Mouse (Mus musculus) midbrain, embryonic 16.5 days (tissue): ENCODE data around the gene Lrrc23. TPM values are rescaled to one million over a fixed set of nuclear protein-coding genes. Genes with fewer than 3 reads are reported as not detected.
A peak's percentile ranks its signal among the peaks of the same experiment; 100 is the strongest.

ENCODE experiments used
- ATAC-seq: fragments of 200-750 bp; cut with Nextera tagmentation; 2 replicates; pipeline ENCODE4 v1.8.0; 2017; ENCODE audit warnings: moderate TSS enrichment
- H3K27ac ChIP-seq: fragments of 300-500 bp; sonication (generic); 2 replicates; pipeline ENCODE4 v1.5.1; 2014; ENCODE audit warnings: mild to moderate bottlenecking, low read length, mixed read lengths
- H3K27me3 ChIP-seq: fragments of 300-500 bp; sonication (generic); 2 replicates; pipeline ENCODE4 v1.6.1; 2014; ENCODE audit warnings: low read depth, low read length, mixed read lengths; ENCODE audit not compliant: control insufficient read depth, insufficient read depth
- H3K36me3 ChIP-seq: fragments of 300-500 bp; sonication (generic); 2 replicates; pipeline ENCODE4 v1.6.1; 2014; ENCODE audit warnings: mild to moderate bottlenecking, low read length, moderate library complexity, mixed read lengths; ENCODE audit not compliant: control insufficient read depth, insufficient read depth
- H3K4me1 ChIP-seq: fragments of 300-500 bp; sonication (generic); 2 replicates; pipeline ENCODE4 v1.6.1; 2014; ENCODE audit warnings: mild to moderate bottlenecking, low read length, mixed read lengths; ENCODE audit not compliant: control insufficient read depth, insufficient read depth
- H3K4me2 ChIP-seq: fragments of 300-500 bp; sonication (generic); 2 replicates; pipeline ENCODE4 v1.6.1; 2014; ENCODE audit warnings: mild to moderate bottlenecking, low read length, mixed read lengths
- H3K4me3 ChIP-seq: fragments of 300-500 bp; sonication (generic); 2 replicates; pipeline ENCODE4 v1.5.1; 2014; ENCODE audit warnings: low read depth, mild to moderate bottlenecking, low read length, moderate library complexity, mixed read lengths
- H3K9ac ChIP-seq: fragments of 300-500 bp; sonication (generic); 2 replicates; pipeline ENCODE4 v1.6.1; 2014; ENCODE audit warnings: low read depth, low read length, mixed read lengths
- H3K9me3 ChIP-seq: fragments of 300-500 bp; sonication (generic); replicated peaks from 2 replicates; pipeline ENCODE4 v1.6.1; 2014; ENCODE audit warnings: mild to moderate bottlenecking, low read length, mixed read lengths; ENCODE audit not compliant: control insufficient read depth, poor library complexity, severe bottlenecking
- WGBS: fragments of 180-500 bp; shearing (Covaris S2); extraction: QIAGEN DNeasy Blood & Tissue Kit; methylation state at CpG from one replicate; pipeline ENCODE4 v1.1.7; 2014; 5-methylcytosine and 5-hydroxymethylcytosine counted together
- polyA plus RNA-seq: library from polyadenylated mRNA; unstranded; fragments of >200 nt; fragmentation: Nextera tagmentation; extraction: Ambion mirVana; gene quantifications from 2 replicates; pipeline ENCODE4 v1.2.1, GENCODE M21; 2015

Lrrc23 gene
- polyA plus RNA-seq, 1 experiment from 2014 or later, result 5.7 TPM

- peak overlapping the region; percentile 68 for H3K4me3 ChIP-seq
- peaks cover 18% of the 10 kb centered on the region for H3K4me1 ChIP-seq
- H3K9ac ChIP-seq, result peak overlapping the region; percentile 84
- H3K27me3 ChIP-seq, result no peaks in the 10 kb centered on the region
- H3K4me2 ChIP-seq, result peak overlapping the region; percentile 77
- H3K27ac ChIP-seq, result peak overlapping the region; percentile 19
- no peaks in the 10 kb centered on the region for H3K9me3 ChIP-seq
- 20% methylated on average over 19 of the region's 19 CpGs for WGBS
- ATAC-seq, result 0 out of 2 replicates have a peak, but pooled peaks have one; percentile 8
- no peaks in the 10 kb centered on the region for H3K36me3 ChIP-seq
Observed at GRCm38 (mm10) chr6:124767920-124768703, 11.4 kb downstream of the Lrrc23 start.

DNA sequence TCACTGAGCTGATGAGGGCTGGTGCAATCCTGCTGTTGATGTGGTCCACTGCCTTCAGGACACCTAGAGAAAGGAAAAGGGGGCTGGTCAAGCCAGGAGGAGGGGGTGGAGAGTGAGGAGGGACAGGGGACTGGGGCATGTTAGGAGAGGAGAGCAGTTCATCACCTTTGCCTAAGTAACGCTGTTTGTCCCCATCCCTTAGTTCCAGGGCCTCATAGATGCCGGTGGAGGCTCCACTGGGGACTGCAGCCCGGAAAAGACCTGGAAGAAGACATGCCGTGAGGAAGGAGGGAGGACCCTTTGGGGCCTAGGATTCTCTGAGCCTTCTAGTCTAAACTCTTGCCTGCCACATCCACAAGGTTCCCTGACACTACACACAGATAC, 12.0 kb downstream of the Lrrc23 start:
- 13% methylated on average over 4 of the region's 4 CpGs for WGBS
- H3K9ac ChIP-seq, result peak overlapping the region; percentile 44
- no peaks in the 10 kb centered on the region for H3K9me3 ChIP-seq
- H3K27ac ChIP-seq, result peak overlapping the region; percentile 19
- H3K4me1 ChIP-seq, result peaks cover 18% of the 10 kb centered on the region
- no peaks in the 10 kb centered on the region for H3K27me3 ChIP-seq
- H3K4me2 ChIP-seq, result peak overlapping the region; percentile 77
- peaks cover 3% of the 10 kb centered on the region; the same call in 1 of the 2 replicates for H3K36me3 ChIP-seq
- peak overlapping the region; percentile 68; the same call in 1 of the 2 replicates for H3K4me3 ChIP-seq
- no peak for ATAC-seq

GRCm38 (mm10) chr6:124765951-124766350, 13.6 kb downstream of the Lrrc23 start:
- no peak overlapping the region for H3K9ac ChIP-seq
- peaks cover 18% of the 10 kb centered on the region for H3K4me1 ChIP-seq
- H3K27me3 ChIP-seq, result no peaks in the 10 kb centered on the region
- H3K4me2 ChIP-seq, result no peak overlapping the region
- 86% methylated on average over 7 of the region's 7 CpGs for WGBS
- no peak overlapping the region for H3K4me3 ChIP-seq
- H3K36me3 ChIP-seq, result peaks cover 4% of the 10 kb centered on the region; the same call in 1 of the 2 replicates
- H3K9me3 ChIP-seq, result no peaks in the 10 kb centered on the region
- no peak for ATAC-seq
- H3K27ac ChIP-seq, result no peak overlapping the region

DNA sequence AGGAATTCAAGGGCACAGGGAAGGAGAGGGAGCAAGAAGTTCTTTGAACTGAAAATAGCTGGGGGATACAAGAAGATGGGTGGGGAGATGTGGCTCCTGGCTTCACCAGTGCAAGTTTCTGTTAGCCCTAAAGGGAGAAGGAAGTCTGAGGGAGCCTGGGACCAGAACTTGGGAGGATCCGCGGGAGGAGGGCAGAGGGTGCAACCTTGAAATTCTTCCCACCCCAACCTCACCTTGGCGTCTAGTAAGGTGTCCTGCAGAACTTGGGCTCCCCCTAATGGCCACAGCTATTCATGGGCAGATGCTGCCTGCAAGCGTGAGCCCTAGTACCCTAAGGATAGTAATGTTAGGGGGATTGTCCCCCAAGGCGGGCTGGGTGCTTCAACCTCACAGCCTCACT, 20.3 kb downstream of the Lrrc23 start:
- H3K27me3 ChIP-seq, result no peaks in the 10 kb centered on the region
- no peak overlapping the region for H3K9ac ChIP-seq
- peaks cover 4% of the 10 kb centered on the region; the same call in 1 of the 2 replicates for H3K36me3 ChIP-seq
- no peak overlapping the region for H3K4me3 ChIP-seq
- H3K4me2 ChIP-seq, result no peak overlapping the region
- 3% methylated on average over 5 of the region's 5 CpGs for WGBS
- ATAC-seq, result no peak
- no peaks in the 10 kb centered on the region for H3K9me3 ChIP-seq
- peak overlapping the region; percentile 95 for H3K27ac ChIP-seq
- H3K4me1 ChIP-seq, result peaks cover 26% of the 10 kb centered on the region

GRCm38 (mm10) chr6:124758849-124759232, 20.7 kb downstream of the Lrrc23 start:
- 54% methylated on average over 2 of the region's 2 CpGs for WGBS
- Histone ChIP-seq H3K9me3 (no peaks in the 10 kb centered on the region), H3K4me1 (peaks cover 30% of the 10 kb centered on the region), H3K27me3 (no peaks in the 10 kb centered on the region), H3K27ac (peak overlapping the region; percentile 95), H3K36me3 (peaks cover 4% of the 10 kb centered on the region; the same call in 1 of the 2 replicates), H3K4me3 (no peak overlapping the region), H3K4me2 (peak overlapping the region; percentile 8; the same call in 1 of the 2 replicates), H3K9ac (peak overlapping the region; percentile 8; the same call in 1 of the 2 replicates)
- ATAC-seq, result no peak

DNA sequence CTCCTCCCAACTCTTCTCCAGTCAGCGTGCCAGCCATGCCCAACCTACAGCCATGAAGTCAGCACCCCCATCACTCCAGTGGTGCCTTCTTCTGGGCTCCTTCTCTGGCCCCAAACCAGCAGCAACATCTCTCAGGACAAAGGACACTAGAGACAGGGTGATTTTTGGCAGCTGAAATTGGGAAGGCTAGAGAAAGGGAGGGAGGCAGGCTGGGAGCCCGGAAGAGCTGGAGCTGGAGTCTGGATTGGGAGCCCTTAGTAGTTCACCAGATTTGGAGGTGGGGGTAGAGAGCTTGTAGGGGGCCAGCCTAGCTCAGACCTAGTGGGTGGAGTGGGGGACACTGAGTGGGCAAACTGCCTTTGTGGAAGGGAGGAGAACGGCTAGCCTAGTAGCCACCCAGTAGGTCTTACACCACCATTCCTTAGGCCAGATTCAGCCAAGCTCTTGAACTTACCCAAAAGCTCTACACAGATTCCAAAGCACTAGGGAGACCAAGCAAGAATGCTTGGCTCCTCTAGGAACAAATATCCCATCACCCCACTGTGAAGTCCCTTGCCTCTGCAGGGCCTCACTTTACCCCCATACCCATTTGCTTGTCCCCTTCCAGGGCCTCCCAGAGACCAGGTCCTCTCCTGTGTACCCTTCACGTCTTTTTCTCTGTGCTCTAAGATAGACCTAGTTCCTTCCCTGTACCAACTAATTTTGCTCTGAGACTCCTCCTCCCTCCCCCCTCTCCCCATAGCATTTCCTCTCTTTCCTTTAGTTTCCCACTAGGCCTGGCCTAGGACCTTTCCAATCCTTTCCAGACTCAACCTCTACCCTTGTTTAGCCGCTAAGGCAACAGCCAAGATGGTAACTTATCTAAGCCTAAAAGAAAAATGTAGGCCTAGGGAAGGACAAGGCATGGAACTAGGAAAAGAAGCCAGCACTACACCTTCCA, 21.3 kb downstream of the Lrrc23 start:
- H3K4me1 ChIP-seq, result peaks cover 37% of the 10 kb centered on the region
- peak overlapping the region; percentile 84 for H3K4me3 ChIP-seq

DNA sequence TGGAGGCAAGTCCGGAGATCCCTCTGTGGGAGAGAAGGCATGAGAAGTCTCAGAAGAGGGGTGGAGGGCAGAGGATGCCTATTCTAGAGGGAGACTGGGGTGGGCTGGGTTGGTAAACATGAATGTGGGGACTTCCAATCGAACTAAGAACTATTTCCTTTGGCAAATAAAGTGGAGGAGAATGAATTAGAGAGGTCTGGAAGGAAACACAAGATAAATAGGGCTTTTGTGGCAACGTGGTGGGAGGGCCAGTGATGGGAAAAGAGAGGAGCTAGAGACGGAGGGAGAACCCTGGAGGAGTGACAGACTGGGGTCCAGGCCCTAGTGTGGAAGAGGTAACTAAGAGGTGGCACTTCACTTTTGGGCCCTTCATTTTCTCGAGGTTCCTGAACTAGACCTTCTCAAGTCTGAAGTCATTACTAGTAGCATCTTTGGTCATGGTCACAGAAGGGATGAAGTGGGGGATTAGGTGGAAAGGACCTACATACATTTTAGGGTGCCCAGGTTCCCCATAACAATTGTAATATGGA, 22.1 kb downstream of the Lrrc23 start:
- ATAC-seq, result no peak
- H3K9me3 ChIP-seq, result no peaks in the 10 kb centered on the region
- peak overlapping the region; percentile 78 for H3K4me2 ChIP-seq
- WGBS, result 1% methylated on average over 5 of the region's 5 CpGs
- H3K4me3 ChIP-seq, result peak overlapping the region; percentile 84
- no peaks in the 10 kb centered on the region for H3K27me3 ChIP-seq
- H3K9ac ChIP-seq, result peak overlapping the region; percentile 86
- H3K27ac ChIP-seq, result peak overlapping the region; percentile 95
- H3K36me3 ChIP-seq, result peaks cover under 1% of the 10 kb centered on the region; the same call in 1 of the 2 replicates
- peaks cover 39% of the 10 kb centered on the region for H3K4me1 ChIP-seq

More for the DNA sequence above, 21.3 kb downstream of the Lrrc23 start:
- Histone ChIP-seq H3K9me3 (no peaks in the 10 kb centered on the region), H3K9ac (peak overlapping the region; percentile 45), H3K4me2 (peak overlapping the region; percentile 78), H3K27ac (peak overlapping the region; percentile 95), H3K27me3 (no peaks in the 10 kb centered on the region), H3K36me3 (peaks cover 4% of the 10 kb centered on the region; the same call in 1 of the 2 replicates)
- 20% methylated on average over 5 of the region's 5 CpGs for WGBS
- ATAC-seq, result peak; percentile 15

DNA sequence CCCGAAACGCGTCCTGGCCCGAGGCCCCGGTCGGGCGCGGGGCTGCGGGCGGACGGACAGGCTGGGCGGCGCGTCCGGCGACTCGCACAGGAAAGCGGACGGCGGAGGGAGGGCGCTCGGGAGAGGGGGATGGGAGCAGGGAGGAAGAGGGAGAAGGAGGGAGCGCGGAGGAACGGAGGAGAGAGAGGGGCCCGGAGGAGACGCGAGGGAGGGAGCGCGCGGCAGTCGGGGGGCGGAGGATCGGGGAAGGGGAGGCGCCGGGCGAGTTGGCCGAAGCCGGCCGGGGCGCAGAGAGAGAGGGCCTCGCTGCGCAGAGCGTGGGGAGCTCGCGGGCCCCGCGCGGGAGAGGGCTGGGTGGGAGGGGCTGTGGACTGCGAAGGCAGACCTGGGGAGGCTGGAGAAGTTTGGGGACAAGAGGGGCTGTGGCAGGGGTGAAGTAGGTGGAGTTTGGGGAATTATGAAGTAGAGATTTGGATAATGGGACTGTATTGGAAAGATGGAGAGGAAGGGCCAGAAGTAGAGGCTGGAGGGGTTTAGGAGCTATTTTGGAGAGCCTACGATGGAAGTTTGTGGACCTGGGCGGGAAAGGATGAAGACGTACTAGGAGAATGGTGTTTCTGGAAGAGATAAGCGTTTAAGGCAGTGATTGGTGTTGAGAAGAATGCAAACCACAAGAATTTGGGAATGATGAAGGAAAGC, 22.7 kb downstream of the Lrrc23 start:
- Histone ChIP-seq H3K4me2 (peak overlapping the region; percentile 78), H3K4me3 (peak overlapping the region; percentile 84), H3K9me3 (no peaks in the 10 kb centered on the region), H3K9ac (peak overlapping the region; percentile 86), H3K36me3 (no peaks in the 10 kb centered on the region), H3K27ac (peak overlapping the region; percentile 95), H3K4me1 (peaks cover 39% of the 10 kb centered on the region), H3K27me3 (no peaks in the 10 kb centered on the region)
- WGBS, result under 1% methylated on average over 51 of the region's 54 CpGs
- ATAC-seq, result peak; percentile 76
